ENCODE assay signal across 13 mouse cellular contexts in genomic region chr3:101634141-101634900, GRCm38 (mm10). TPM values are rescaled to one million over a fixed set of nuclear protein-coding genes. Genes with fewer than 3 reads are reported as not detected.
A peak's percentile ranks its signal among the peaks of the same experiment; 100 is the strongest.
DNase-seq lines count a peak whose midpoint lies in the region; ATAC-seq and TF ChIP-seq lines count a peak whose summit lies in the region.
"Had no signal": no experiment of that assay in that cellular context is flagged by ENCODE, and none has a peak within 500 bp of the region (broad histone marks: within the 10 kb centered on the region; RNA-seq: fewer than 3 reads in every experiment).

No protein-coding gene starts in this region.

- H3K27me3 ChIP-seq in forebrain, postnatal 0 days (ENCODE audit: insufficient read depth, low read length), result no peaks in the 10 kb centered on the region
- H3K27me3 ChIP-seq in forebrain, embryonic 12.5 days, result no peaks in the 10 kb centered on the region
- H3K27me3 ChIP-seq in neural tube, embryonic 13.5 days, result no peaks in the 10 kb centered on the region
- no peaks in the 10 kb centered on the region for H3K27me3 ChIP-seq in intestine, postnatal 0 days (replicated peaks; ENCODE audit: control insufficient read depth, insufficient read depth, low read length)
- H3K27me3 ChIP-seq: forebrain, embryonic 15.5 days; stomach, embryonic 15.5 days had no signal

- no peak overlapping the region for H3K4me3 ChIP-seq in forebrain, postnatal 0 days (ENCODE audit: low read depth, low read length)
- no peak overlapping the region for H3K4me3 ChIP-seq in forebrain, embryonic 12.5 days (replicated peaks)
- H3K4me3 ChIP-seq in neural tube, embryonic 13.5 days, result no peak overlapping the region
- no peak overlapping the region for H3K4me3 ChIP-seq in intestine, postnatal 0 days (ENCODE audit: low read depth, low read length)
- H3K4me3 ChIP-seq: forebrain, embryonic 15.5 days; stomach, embryonic 15.5 days had no signal

- no peaks in the 10 kb centered on the region for H3K9me3 ChIP-seq in forebrain, postnatal 0 days (ENCODE audit: low read length)
- no peaks in the 10 kb centered on the region; the same call in 1 of the 2 replicates for H3K9me3 ChIP-seq in forebrain, embryonic 12.5 days
- H3K9me3 ChIP-seq in neural tube, embryonic 13.5 days, result no peaks in the 10 kb centered on the region
- no peaks in the 10 kb centered on the region for H3K9me3 ChIP-seq in intestine, postnatal 0 days (ENCODE audit: control insufficient read depth)
- H3K9me3 ChIP-seq: forebrain, embryonic 15.5 days; stomach, embryonic 15.5 days had no signal

- 77% methylated on average over 9 of the region's 9 CpGs for WGBS in forebrain, postnatal 0 days
- 88% methylated on average over 9 of the region's 9 CpGs for WGBS in forebrain, embryonic 12.5 days
- WGBS in neural tube, embryonic 13.5 days, result 72% methylated on average over 9 of the region's 9 CpGs
- WGBS in intestine, postnatal 0 days, result 82% methylated on average over 9 of the region's 9 CpGs

- no peaks in the 10 kb centered on the region for H3K36me3 ChIP-seq in forebrain, postnatal 0 days (ENCODE audit: insufficient read depth)
- no peaks in the 10 kb centered on the region for H3K36me3 ChIP-seq in forebrain, embryonic 12.5 days (replicated peaks)
- H3K36me3 ChIP-seq in neural tube, embryonic 13.5 days, result no peaks in the 10 kb centered on the region
- no peaks in the 10 kb centered on the region for H3K36me3 ChIP-seq in intestine, postnatal 0 days (ENCODE audit: control insufficient read depth, insufficient read depth)
- H3K36me3 ChIP-seq: forebrain, embryonic 15.5 days; stomach, embryonic 15.5 days had no signal

- no peaks in the 10 kb centered on the region for H3K4me1 ChIP-seq in forebrain, postnatal 0 days (ENCODE audit: insufficient read depth)
- peaks cover 6% of the 10 kb centered on the region; the same call in 1 of the 2 replicates for H3K4me1 ChIP-seq in forebrain, embryonic 12.5 days
- H3K4me1 ChIP-seq in neural tube, embryonic 13.5 days (replicated peaks), result peaks cover 15% of the 10 kb centered on the region
- H3K4me1 ChIP-seq in intestine, postnatal 0 days (replicated peaks; ENCODE audit: control insufficient read depth, insufficient read depth, low read length), result no peaks in the 10 kb centered on the region
- H3K4me1 ChIP-seq: stomach, embryonic 15.5 days had no signal

- ATAC-seq in forebrain, postnatal 0 days, result peak; percentile 51; the same call in 1 of the 2 replicates
- ATAC-seq in forebrain, embryonic 12.5 days (ENCODE audit: low FRiP score), result no peak
- 0 out of 2 replicates have a peak, but pooled peaks have one; percentile 56 for ATAC-seq in neural tube, embryonic 13.5 days (ENCODE audit: low read depth)
- ATAC-seq in intestine, postnatal 0 days, result no peak
- ATAC-seq: forebrain, embryonic 15.5 days had no signal

- H3K9ac ChIP-seq in forebrain, postnatal 0 days, result no peak overlapping the region
- no peak overlapping the region for H3K9ac ChIP-seq in forebrain, embryonic 12.5 days
- H3K9ac ChIP-seq in neural tube, embryonic 13.5 days, result no peak overlapping the region
- H3K9ac ChIP-seq in intestine, postnatal 0 days (ENCODE audit: low read depth, low read length), result no peak overlapping the region
- H3K9ac ChIP-seq: forebrain, embryonic 15.5 days; stomach, embryonic 15.5 days had no signal

- no peak overlapping the region for H3K27ac ChIP-seq in forebrain, postnatal 0 days (ENCODE audit: low read depth, low read length)
- no peak overlapping the region for H3K27ac ChIP-seq in forebrain, embryonic 12.5 days
- H3K27ac ChIP-seq in neural tube, embryonic 13.5 days (replicated peaks), result peak overlapping the region; percentile 29; the same call in 1 of the 2 replicates
- no peak overlapping the region for H3K27ac ChIP-seq in intestine, postnatal 0 days (ENCODE audit: low read depth, low read length)
- H3K27ac ChIP-seq: forebrain, embryonic 15.5 days; stomach, embryonic 15.5 days had no signal

- TF ChIP-seq CTCF in forebrain, postnatal 0 days (IDR thresholded peaks at IDR 0.05; ENCODE audit: low read depth), result no peak
- TF ChIP-seq CTCF in intestine, postnatal 0 days (IDR thresholded peaks at IDR 0.05; ENCODE audit: low read depth), result no peak

- no peak for DNase-seq in forebrain, postnatal 0 days
- peak; percentile 82 for DNase-seq in right cerebral cortex, adult 18-20 months
- DNase-seq in right cerebral cortex, postnatal 4 days, result no peak
- no peak for DNase-seq in spleen, adult 18-20 months
- no peak for DNase-seq in spleen, adult 12 weeks (ENCODE audit: low spot score)
- DNase-seq: cerebellum, postnatal 10 days; kidney, adult 18-20 months; lung, postnatal 10 days had no signal

- H3K4me2 ChIP-seq in forebrain, postnatal 0 days (ENCODE audit: low read depth), result no peak overlapping the region
- no peak overlapping the region for H3K4me2 ChIP-seq in forebrain, embryonic 12.5 days
- H3K4me2 ChIP-seq in neural tube, embryonic 13.5 days, result no peak overlapping the region
- H3K4me2 ChIP-seq in intestine, postnatal 0 days (replicated peaks; ENCODE audit: low read depth), result no peak overlapping the region
- H3K4me2 ChIP-seq: forebrain, embryonic 15.5 days; stomach, embryonic 15.5 days had no signal

RNA-seq across cellular contexts. Expression of gene Atp1a1, which starts 29.8 kb away (rescaled TPM):
- 160 and 199 TPM in 2 replicates for total RNA-seq in forebrain, postnatal 0 days (2014; rRNA removed)
- polyA plus RNA-seq in forebrain, postnatal 0 days (2015; fragmentation: Nextera tagmentation; extraction: Ambion mirVana), result 50.2 and 53.7 TPM in 2 replicates
- 45.0 and 51.5 TPM in 2 replicates for polyA plus RNA-seq in forebrain, embryonic 12.5 days (2016; fragmentation: Nextera tagmentation; extraction: Ambion mirVana)
- 66.4 and 69.5 TPM in 2 replicates for polyA plus RNA-seq in neural tube, embryonic 13.5 days (2015; fragmentation: Nextera tagmentation; extraction: Ambion mirVana)
- polyA plus RNA-seq in intestine, postnatal 0 days (2015; fragmentation: Nextera tagmentation; extraction: Ambion mirVana), result 309 and 318 TPM in 2 replicates

Comparison
In these comparisons a context has a peak if more than half of its experiments do, and no peak if none do; other contexts are left out.
1. ATAC-seq: peak in forebrain, postnatal 0 days (single experiment) and neural tube, embryonic 13.5 days (single experiment); none in forebrain, embryonic 12.5 days (single experiment) and intestine, postnatal 0 days (single experiment).